Mouse (Mus musculus) midbrain, embryonic 15.5 days (tissue): ENCODE data around the gene Psat1. TPM values are rescaled to one million over a fixed set of nuclear protein-coding genes. Genes with fewer than 3 reads are reported as not detected.

Experiments used
- ATAC-seq: fragments of 200-750 bp; cut with Nextera tagmentation; replicated peaks from 2 replicates; pipeline ENCODE4 v1.8.0; 2017; ENCODE audit warnings: moderate TSS enrichment
- H3K27ac ChIP-seq: fragments of 300-500 bp; sonication (generic); 2 replicates; pipeline ENCODE4 v1.5.1; 2015; ENCODE audit warnings: mild to moderate bottlenecking, inconsistent platforms
- H3K27me3 ChIP-seq: fragments of 300-500 bp; sonication (generic); replicated peaks from 2 replicates; pipeline ENCODE4 v1.6.1; 2015; ENCODE audit warnings: inconsistent platforms
- H3K36me3 ChIP-seq: fragments of 300-500 bp; sonication (generic); replicated peaks from 2 replicates; pipeline ENCODE4 v1.6.1; 2015; ENCODE audit warnings: inconsistent platforms
- H3K4me1 ChIP-seq: fragments of 300-500 bp; sonication (generic); 2 replicates; pipeline ENCODE4 v1.6.1; 2015; ENCODE audit warnings: inconsistent platforms
- H3K4me2 ChIP-seq: fragments of 300-500 bp; sonication (generic); 2 replicates; pipeline ENCODE4 v1.6.1; 2015; ENCODE audit warnings: inconsistent platforms, mild to moderate bottlenecking, moderate library complexity
- H3K4me3 ChIP-seq: fragments of 300-500 bp; sonication (generic); 2 replicates; pipeline ENCODE4 v1.5.1; 2015; ENCODE audit warnings: mild to moderate bottlenecking, inconsistent platforms
- H3K9ac ChIP-seq: fragments of 300-500 bp; sonication (generic); 2 replicates; pipeline ENCODE4 v1.6.1; 2015; ENCODE audit warnings: mild to moderate bottlenecking, inconsistent platforms
- H3K9me3 ChIP-seq: fragments of 300-500 bp; sonication (generic); 2 replicates; pipeline ENCODE4 v1.6.1; 2016; ENCODE audit warnings: inconsistent platforms
- WGBS: fragments of 180-500 bp; shearing (Covaris S2); methylation state at CpG from one replicate; pipeline ENCODE4 v1.1.7; 2015; ENCODE audit warnings: mixed read lengths; 5-methylcytosine and 5-hydroxymethylcytosine counted together
- polyA plus RNA-seq: library from polyadenylated mRNA; unstranded; fragments of >200 nt; fragmentation: Nextera tagmentation; extraction: Ambion mirVana; gene quantifications from 2 replicates; pipeline ENCODE4 v1.2.1, GENCODE M21; 2015

Gene Psat1
- polyA plus RNA-seq, 1 experiment from 2014 or later = 81.5 TPM

DNA sequence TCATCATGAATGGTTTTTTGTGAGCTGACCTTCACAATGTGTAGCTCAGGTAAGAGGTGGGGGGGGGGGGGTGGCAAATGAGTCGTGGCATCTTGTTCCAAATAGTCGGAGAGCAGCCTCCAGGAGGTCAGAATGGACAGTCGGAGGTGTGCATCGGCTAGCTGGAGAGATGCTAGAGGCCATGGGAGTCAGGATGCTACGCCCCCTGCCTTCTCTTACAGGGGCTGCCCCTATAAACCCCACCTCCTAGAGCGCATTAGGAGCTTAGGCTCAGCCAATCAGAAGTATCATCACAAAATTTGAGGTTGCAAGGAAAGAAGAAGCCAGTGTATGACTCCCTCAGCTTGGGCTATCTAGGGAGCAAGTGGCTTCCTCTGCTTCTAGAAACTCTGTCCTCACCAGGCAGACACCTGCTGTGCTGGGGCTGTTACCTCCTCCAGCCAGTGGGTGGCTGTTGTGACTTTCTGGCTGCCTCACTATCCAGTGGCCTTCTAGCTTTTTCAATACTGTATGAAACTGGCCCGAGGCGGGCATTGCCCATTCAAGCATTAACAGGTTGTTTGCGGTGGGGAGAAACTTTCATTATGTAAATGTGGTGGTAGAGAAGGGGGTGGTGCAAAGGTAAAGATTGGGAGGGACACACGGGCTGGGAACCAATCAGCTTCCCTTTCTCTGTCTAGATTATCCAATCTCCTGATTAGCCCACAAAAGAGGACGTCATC lies 64.3 kb downstream of the Psat1 start:
- H3K27me3 ChIP-seq = no peaks in the 10 kb centered on the region
- H3K4me1 ChIP-seq = no peaks in the 10 kb centered on the region
- WGBS = 76% methylated on average over 11 of the region's 11 CpGs
- no peak overlapping the region for H3K27ac ChIP-seq
- H3K4me2 ChIP-seq = no peak overlapping the region
- no peak overlapping the region for H3K9ac ChIP-seq
- H3K9me3 ChIP-seq = no peaks in the 10 kb centered on the region
- H3K36me3 ChIP-seq = no peaks in the 10 kb centered on the region
- no peak for ATAC-seq
- no peak overlapping the region for H3K4me3 ChIP-seq

DNA sequence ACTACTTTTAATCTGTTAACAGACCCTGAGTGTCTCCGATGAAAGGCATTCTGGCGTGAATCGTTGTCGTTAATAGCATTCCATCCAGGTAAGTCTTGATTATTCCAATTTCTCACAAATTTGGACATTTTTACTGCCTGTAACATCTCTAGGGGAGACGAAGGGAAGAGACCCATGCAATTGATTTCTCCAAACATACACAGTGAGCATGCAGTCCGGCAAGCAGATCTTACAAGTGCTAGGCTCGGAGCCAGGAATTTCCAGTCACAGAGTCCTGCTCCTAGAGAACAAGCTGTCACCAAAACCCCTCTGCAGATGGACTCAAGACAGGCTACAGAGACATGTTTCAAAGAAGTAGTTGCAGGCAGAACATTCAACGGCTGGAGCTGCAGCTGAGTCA lies 66.4 kb downstream of the Psat1 start:
- H3K36me3 ChIP-seq = no peaks in the 10 kb centered on the region
- ATAC-seq = no peak
- no peak overlapping the region for H3K27ac ChIP-seq
- no peaks in the 10 kb centered on the region for H3K4me1 ChIP-seq
- H3K4me2 ChIP-seq = no peak overlapping the region
- H3K9me3 ChIP-seq = no peaks in the 10 kb centered on the region
- H3K27me3 ChIP-seq = no peaks in the 10 kb centered on the region
- H3K4me3 ChIP-seq = no peak overlapping the region
- no peak overlapping the region for H3K9ac ChIP-seq
- WGBS = 76% methylated on average over 8 of the region's 8 CpGs

DNA sequence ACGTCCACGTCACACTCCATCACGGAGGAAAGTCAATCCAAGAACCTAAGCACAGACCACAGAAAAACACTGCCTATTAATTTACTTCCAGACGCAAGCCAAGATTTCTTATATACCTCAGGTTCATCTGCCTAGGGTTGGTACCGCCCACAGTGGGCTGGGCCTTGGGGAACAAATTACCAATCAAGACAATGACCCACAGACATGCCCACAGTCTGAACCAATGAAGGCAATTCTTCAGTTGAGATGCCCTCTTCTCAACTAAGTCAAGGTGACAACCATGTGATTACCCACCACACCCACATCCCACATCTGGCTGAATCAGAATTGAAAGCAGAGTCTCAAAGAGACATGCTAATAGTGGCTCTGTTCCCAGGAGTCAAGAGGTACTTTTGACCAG lies 67.9 kb downstream of the Psat1 start:
- Histone ChIP-seq H3K4me1 (no peaks in the 10 kb centered on the region), H3K4me2 (no peak overlapping the region), H3K27me3 (no peaks in the 10 kb centered on the region), H3K36me3 (no peaks in the 10 kb centered on the region), H3K4me3 (no peak overlapping the region), H3K9ac (no peak overlapping the region), H3K27ac (no peak overlapping the region), H3K9me3 (no peaks in the 10 kb centered on the region)
- WGBS = 91% methylated on average over 5 of the region's 5 CpGs
- ATAC-seq = no peak

DNA sequence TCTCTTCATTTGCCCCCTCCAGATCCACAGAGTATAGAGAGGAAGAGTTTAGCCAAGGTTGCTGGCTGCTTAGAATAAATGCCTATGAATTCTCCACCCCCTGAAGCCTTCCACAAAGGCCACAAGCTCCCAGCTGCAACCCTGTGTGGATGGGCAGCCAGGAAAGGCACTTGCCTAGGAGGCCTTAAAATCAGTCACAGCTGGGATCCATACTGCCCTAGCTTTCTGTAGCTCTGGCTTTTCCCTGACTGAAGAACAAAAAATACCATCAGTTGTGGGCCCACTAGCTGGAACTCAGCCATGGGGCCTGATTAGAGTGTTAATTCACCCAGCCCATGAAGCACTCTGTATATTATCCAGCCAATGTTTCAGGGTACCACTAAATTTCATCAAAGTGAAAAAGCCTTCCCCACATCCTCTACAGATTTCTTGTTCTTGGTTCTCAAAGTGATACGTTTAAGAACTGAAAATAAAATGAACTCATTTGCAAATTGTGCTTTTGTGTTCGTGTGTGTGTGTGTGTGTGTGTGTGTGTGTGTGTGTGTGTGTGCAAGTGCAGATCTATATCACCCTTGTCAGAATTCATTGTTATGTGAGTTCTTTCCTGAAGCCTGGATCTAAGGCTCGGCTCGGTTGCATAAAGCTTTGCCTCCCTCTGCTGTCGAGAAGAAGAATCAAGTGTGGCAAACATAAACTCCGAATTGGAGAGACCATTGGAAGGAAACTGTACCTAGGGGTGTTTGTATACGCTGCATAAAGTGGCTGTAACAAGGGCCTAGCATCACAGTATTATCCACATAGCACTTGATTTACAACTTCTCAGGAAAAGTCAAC lies 78.1 kb downstream of the Psat1 start:
- Histone ChIP-seq H3K4me2 (no peak overlapping the region), H3K27ac (no peak overlapping the region), H3K4me1 (0 out of 2 replicates have a peak, but pooled peaks cover 4% of the 10 kb centered on the region), H3K9ac (no peak overlapping the region), H3K36me3 (no peaks in the 10 kb centered on the region), H3K9me3 (no peaks in the 10 kb centered on the region), H3K4me3 (no peak overlapping the region), H3K27me3 (no peaks in the 10 kb centered on the region)
- 17% methylated on average over 7 of the region's 7 CpGs for WGBS
- peak; percentile 85 for ATAC-seq

GRCm38 (mm10) chr19:15866851-15867250 lies 80.3 kb downstream of the Psat1 start:
- Histone ChIP-seq H3K4me1 (0 out of 2 replicates have a peak, but pooled peaks cover 4% of the 10 kb centered on the region), H3K4me2 (no peak overlapping the region), H3K4me3 (no peak overlapping the region), H3K9ac (no peak overlapping the region), H3K27ac (no peak overlapping the region), H3K36me3 (no peaks in the 10 kb centered on the region), H3K9me3 (no peaks in the 10 kb centered on the region), H3K27me3 (0 out of 2 replicates have a peak, but pooled peaks cover 2% of the 10 kb centered on the region)
- ATAC-seq = 0 out of 2 replicates have a peak, but pooled peaks have one; percentile 21
- 52% methylated on average over 4 of the region's 4 CpGs for WGBS

- 0 out of 2 replicates have a peak, but pooled peaks cover 4% of the 10 kb centered on the region for H3K27me3 ChIP-seq
- no peak for ATAC-seq
- H3K4me2 ChIP-seq = no peak overlapping the region
- H3K27ac ChIP-seq = no peak overlapping the region
- no peak overlapping the region for H3K4me3 ChIP-seq
- H3K9me3 ChIP-seq = no peaks in the 10 kb centered on the region
- 75% methylated on average over 1 of the region's 1 CpGs for WGBS
- no peaks in the 10 kb centered on the region for H3K36me3 ChIP-seq
- H3K9ac ChIP-seq = no peak overlapping the region
- H3K4me1 ChIP-seq = 0 out of 2 replicates have a peak, but pooled peaks cover 4% of the 10 kb centered on the region
Measured at GRCm38 (mm10) chr19:15866126-15866525, 81.0 kb downstream of the Psat1 start.

DNA sequence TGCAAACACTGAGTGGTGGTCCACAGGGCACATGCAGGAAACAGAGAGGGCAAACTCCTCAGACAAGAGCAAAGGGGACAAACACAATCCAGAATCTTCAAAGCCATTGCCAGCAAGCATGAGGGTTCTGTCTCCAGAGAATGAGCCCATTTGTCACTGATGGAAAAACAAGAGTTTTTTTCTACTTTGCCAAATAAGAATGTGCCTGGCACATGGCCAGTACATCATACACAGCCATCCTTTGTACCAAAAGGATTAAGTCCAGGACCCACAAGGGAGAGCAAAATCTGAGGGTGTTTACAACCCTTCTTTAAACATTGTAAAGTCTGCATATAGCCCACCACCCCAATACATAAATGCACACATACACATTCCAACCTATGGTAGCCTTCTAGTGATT lies 81.7 kb downstream of the Psat1 start:
- no peak for ATAC-seq

DNA sequence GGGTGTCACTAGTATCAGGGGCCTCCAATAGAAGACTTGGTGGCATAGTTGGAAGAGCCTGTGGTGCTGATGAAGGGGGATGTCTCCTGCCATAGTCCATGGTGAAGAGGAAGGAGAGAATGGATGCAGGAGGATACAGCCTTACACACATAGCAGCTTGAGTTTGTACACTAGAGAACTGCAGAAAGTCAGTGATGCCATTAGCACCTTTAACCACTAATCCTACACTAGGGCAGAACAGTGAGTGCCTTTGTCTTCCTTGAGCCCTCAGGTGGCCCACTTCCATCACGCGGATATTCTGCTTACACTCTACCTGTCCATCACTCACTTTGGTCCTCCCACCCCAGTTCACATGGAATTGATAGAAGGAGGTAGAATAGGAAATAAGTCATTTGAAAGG lies 83.0 kb downstream of the Psat1 start:
- Histone ChIP-seq H3K4me2 (no peak overlapping the region), H3K9me3 (no peaks in the 10 kb centered on the region), H3K27ac (no peak overlapping the region), H3K9ac (no peak overlapping the region), H3K36me3 (no peaks in the 10 kb centered on the region), H3K27me3 (peaks cover 7% of the 10 kb centered on the region; the same call in 1 of the 2 replicates), H3K4me1 (0 out of 2 replicates have a peak, but pooled peaks cover 4% of the 10 kb centered on the region), H3K4me3 (no peak overlapping the region)
- ATAC-seq = no peak
- 92% methylated on average over 2 of the region's 2 CpGs for WGBS

More for the DNA sequence above, 81.7 kb downstream of the Psat1 start:
- Histone ChIP-seq H3K27ac (no peak overlapping the region), H3K27me3 (0 out of 2 replicates have a peak, but pooled peaks cover 7% of the 10 kb centered on the region), H3K4me2 (no peak overlapping the region), H3K9me3 (no peaks in the 10 kb centered on the region), H3K4me1 (0 out of 2 replicates have a peak, but pooled peaks cover 4% of the 10 kb centered on the region), H3K36me3 (no peaks in the 10 kb centered on the region), H3K9ac (no peak overlapping the region), H3K4me3 (no peak overlapping the region)

- Histone ChIP-seq H3K27ac (no peak overlapping the region), H3K36me3 (no peaks in the 10 kb centered on the region), H3K4me3 (no peak overlapping the region), H3K9me3 (no peaks in the 10 kb centered on the region), H3K4me1 (no peaks in the 10 kb centered on the region), H3K4me2 (no peak overlapping the region), H3K9ac (no peak overlapping the region), H3K27me3 (no peaks in the 10 kb centered on the region; the same call in 1 of the 2 replicates)
- WGBS = 94% methylated on average over 5 of the region's 5 CpGs
- ATAC-seq = no peak
Measured at GRCm38 (mm10) chr19:15855379-15855778, 91.8 kb downstream of the Psat1 start.

Other genes with a start within 250 kb of the Psat1 start
- 31.1 and 33.6 TPM in 2 replicates for gene Cep78, start 37.7 kb upstream of the Psat1 start, polyA plus RNA-seq
- 105 and 109 TPM in 2 replicates for gene Gnaq, start 185.5 kb upstream of the Psat1 start, polyA plus RNA-seq